Mouse (Mus musculus) erythroid progenitor cell, adult 5-6 weeks (primary cell): ENCODE measurements around the gene Hpn. TPM values are rescaled to one million over a fixed set of nuclear protein-coding genes. Genes with fewer than 3 reads are reported as not detected.

Experiments used
- ATAC-seq: replicated peaks from 2 replicates; pipeline ENCODE4 v1.8.0; 2016; ENCODE audit warnings: moderate number of reproducible peaks, mild to moderate bottlenecking, moderate TSS enrichment, inconsistent platforms; ENCODE audit not compliant: poor library complexity, low FRiP score, severe bottlenecking
- total RNA-seq, 2 experiments: library from RNA; stranded (forward) in 1 of 2; stranded (reverse) in 1 of 2; fragments of 150-400 nt in 1 of 2; fragments of 186-747, 209-891 nt in 1 of 2; gene quantifications; 2 replicates each; pipeline versions ENCODE4 v1.2.3 to v1.2.4; 2015 to 2017; ENCODE audit warnings: low replicate concordance in 2 of 2

The Hpn gene
- total RNA-seq, 2 experiments from 2014 or later, result 5.9 TPM; not detected in 1

- no peak for ATAC-seq
These were observed 30.6 kb upstream of the Hpn start for GRCm38 (mm10) chr7:31145596-31146160.

GRCm38 (mm10) chr7:31144886-31145285, 29.8 kb upstream of the Hpn start:
- no peak for ATAC-seq

GRCm38 (mm10) chr7:31140941-31141340, 25.9 kb upstream of the Hpn start:
- no peak; the same call in 1 of the 2 replicates for ATAC-seq

GRCm38 (mm10) chr7:31140302-31140701, 25.2 kb upstream of the Hpn start:
- ATAC-seq, result no peak

GRCm38 (mm10) chr7:31139765-31140164, 24.7 kb upstream of the Hpn start:
- ATAC-seq, result no peak

- no peak for ATAC-seq
These were observed 20.6 kb upstream of the Hpn start for GRCm38 (mm10) chr7:31135717-31136116.

- ATAC-seq, result no peak
These were observed 16.8 kb upstream of the Hpn start for GRCm38 (mm10) chr7:31131866-31132265.

GRCm38 (mm10) chr7:31130841-31131240, 15.8 kb upstream of the Hpn start:
- no peak for ATAC-seq

GRCm38 (mm10) chr7:31130197-31130596, 15.1 kb upstream of the Hpn start:
- no peak for ATAC-seq

- no peak for ATAC-seq
These were observed 13.1 kb upstream of the Hpn start for GRCm38 (mm10) chr7:31128157-31128705.

GRCm38 (mm10) chr7:31126851-31127724, 12.0 kb upstream of the Hpn start, which contains the start of gene Scn1b:
Scn1b (minus strand) TSS chr7:31127003.
- ATAC-seq, result no peak

- ATAC-seq, result no peak
These were observed 11.2 kb upstream of the Hpn start for GRCm38 (mm10) chr7:31126211-31126751.

GRCm38 (mm10) chr7:31125116-31125515, 10.0 kb upstream of the Hpn start:
- no peak for ATAC-seq

- no peak for ATAC-seq
These were observed 9.3 kb upstream of the Hpn start for GRCm38 (mm10) chr7:31124381-31124780.

GRCm38 (mm10) chr7:31123697-31124096, 8.6 kb upstream of the Hpn start:
- no peak for ATAC-seq

- no peak for ATAC-seq
These were observed 7.8 kb upstream of the Hpn start for GRCm38 (mm10) chr7:31122641-31123631.

GRCm38 (mm10) chr7:31119556-31119955, 4.5 kb upstream of the Hpn start:
- ATAC-seq, result no peak

- ATAC-seq, result no peak
These were observed 3.4 kb upstream of the Hpn start for GRCm38 (mm10) chr7:31118486-31118885.

- no peak for ATAC-seq
These were observed 2.4 kb upstream of the Hpn start for GRCm38 (mm10) chr7:31117465-31117864.
